Mouse (Mus musculus): ENCODE results near the gene Cmss1.

DNA sequence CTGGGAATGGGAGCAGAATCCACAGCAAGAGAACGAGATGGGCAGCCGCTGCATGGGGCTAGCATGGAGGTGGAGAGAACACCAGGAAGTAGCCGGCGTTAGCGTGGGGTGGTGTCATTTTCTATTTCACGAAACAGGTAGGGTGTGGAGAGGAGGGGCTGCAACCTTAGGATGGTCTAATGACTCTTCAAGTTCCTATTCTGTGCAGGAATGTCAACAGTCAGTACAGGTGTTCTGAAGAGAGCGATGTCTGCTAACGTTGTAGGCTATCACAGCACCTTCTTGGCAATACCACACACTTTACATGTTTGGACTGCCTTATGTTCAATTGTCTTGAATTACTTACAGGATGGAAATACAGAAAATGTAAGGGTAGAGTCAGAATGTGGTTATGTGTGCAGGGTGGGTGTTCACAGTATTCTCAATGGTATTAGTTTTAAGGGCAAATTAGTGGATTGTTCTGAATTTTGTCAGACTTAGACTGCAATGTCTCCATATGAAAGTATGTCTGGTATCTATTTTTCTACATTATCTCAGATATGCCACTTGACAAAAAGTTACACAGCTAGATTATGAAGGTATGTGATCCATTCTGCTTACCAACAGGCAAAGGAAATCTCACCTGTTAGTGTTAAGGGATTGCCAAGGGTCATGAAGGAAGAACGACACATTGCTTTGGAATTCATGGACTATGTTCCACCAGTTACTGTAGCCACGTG is 311.3 kb downstream of the Cmss1 start:
- no peak for TF ChIP-seq CTCF (IDR thresholded peaks at IDR 0.05; ENCODE audit: borderline replicate concordance, insufficient read depth, low read length)
- TF ChIP-seq POLR2A (IDR thresholded peaks at IDR 0.05; ENCODE audit: low read depth, low read length): no peak

Data from embryonic fibroblast, embryonic 13.5 days (primary cell).